Mouse (Mus musculus): ENCODE data around the gene Atp1b2. TPM values are rescaled to one million over a fixed set of nuclear protein-coding genes. Genes with fewer than 3 reads are reported as not detected.

Atp1b2 gene
- total and polyA plus RNA-seq, 3 experiments, result 0.09 TPM; not detected in 2

- in situ Hi-C loops (cut with MboI; ENCODE audit: low pct_ligation_motif_present, low pct_unique_long_range_greater_than_20kb, low sequenced_read_pairs), result no loop called here
- H3K4me2 ChIP-seq (ENCODE audit: insufficient read depth, low read depth, poor library complexity, severe bottlenecking), result no peak overlapping the region
- no peaks in the 10 kb centered on the region for H3K36me3 ChIP-seq (replicated peaks in 1 of 2; ENCODE audit: control insufficient read depth in 1 of 2, insufficient read depth in 1 of 2, low read length in 1 of 2)
- peaks cover 9 to 14% of the 10 kb centered on the region in 2 experiments for H3K4me1 ChIP-seq (ENCODE audit: control insufficient read depth in 1 of 2, insufficient read depth in 2 of 2)
- DNase-seq (ENCODE audit: extremely low read depth), result no peak
- H3K27ac ChIP-seq (ENCODE audit: insufficient read depth, low read depth), result no peak overlapping the region
- no peaks in the 10 kb centered on the region for H3K79me2 ChIP-seq (replicated peaks; ENCODE audit: control insufficient read depth, extremely low read depth, insufficient read depth, poor library complexity, severe bottlenecking)
- dilution Hi-C loops (cut with MboI; ENCODE audit: extremely low pct_ligation_motif_present, extremely low pct_unique_long_range_greater_than_20kb, low sequenced_read_pairs), result no loop called here
- no peak overlapping the region for H3K4me3 ChIP-seq (replicated peaks in 1 of 3; ENCODE audit: low read depth in 2 of 3, low read length in 2 of 3, poor library complexity in 1 of 3)
- peaks cover 74% of the 10 kb centered on the region for H3K27me3 ChIP-seq (replicated peaks)
- H3K9me3 ChIP-seq (replicated peaks; ENCODE audit: low read length), result no peaks in the 10 kb centered on the region
- no peak for TF ChIP-seq MAFK (IDR thresholded peaks at IDR 0.05; ENCODE audit: insufficient replicate concordance, low read length)
- no peak for TF ChIP-seq UBTF (IDR thresholded peaks at IDR 0.05; ENCODE audit: low read depth, low read length)
- no peak for TF ChIP-seq ETS1 (conservative IDR thresholded peaks at IDR 0.05; ENCODE audit: low read depth, low read length)
- TF ChIP-seq BHLHE40 (IDR thresholded peaks at IDR 0.05; ENCODE audit: low read depth, low read length), result no peak
- TF ChIP-seq HCFC1 (IDR thresholded peaks at IDR 0.05; ENCODE audit: low read depth, low read length), result no peak
- TF ChIP-seq ZNF384 (IDR thresholded peaks at IDR 0.05; ENCODE audit: low read depth, low read length), result no peak
- TF ChIP-seq USF2 (conservative IDR thresholded peaks at IDR 0.05; ENCODE audit: low read depth, low read length), result no peak
- TF ChIP-seq IRF4 (IDR thresholded peaks at IDR 0.05; ENCODE audit: low read depth, low read length), result no peak
- TF ChIP-seq SIN3A (IDR thresholded peaks at IDR 0.05; ENCODE audit: low read length), result no peak
- no peak for TF ChIP-seq CHD1 (IDR thresholded peaks at IDR 0.05; ENCODE audit: low read depth, low read length)
- no peak for TF ChIP-seq JUN (IDR thresholded peaks at IDR 0.05; ENCODE audit: insufficient read depth, low read depth, low read length)
- TF ChIP-seq CTCF (conservative IDR thresholded peaks at IDR 0.05 in 1 of 2, IDR thresholded peaks at IDR 0.05 in 1 of 2; ENCODE audit: low read depth in 2 of 2, low read length in 2 of 2), result no peak
- TF ChIP-seq E2F4 (IDR thresholded peaks at IDR 0.05; ENCODE audit: insufficient replicate concordance, low read depth, low read length), result no peak
- no peak overlapping the region for H3K9ac ChIP-seq (ENCODE audit: insufficient read depth, low read depth)
Observed at GRCm38 (mm10) chr11:69604347-69604746, 1.4 kb downstream of the Atp1b2 start.

- H3K9me3 ChIP-seq (replicated peaks; ENCODE audit: low read length), result no peaks in the 10 kb centered on the region
- H3K4me3 ChIP-seq (replicated peaks in 1 of 3; ENCODE audit: low read depth in 2 of 3, low read length in 2 of 3, poor library complexity in 1 of 3), result no peak overlapping the region
- no peaks in the 10 kb centered on the region for H3K36me3 ChIP-seq (replicated peaks in 1 of 2; ENCODE audit: control insufficient read depth in 1 of 2, insufficient read depth in 1 of 2, low read length in 1 of 2)
- dilution Hi-C loops (cut with MboI; ENCODE audit: extremely low pct_ligation_motif_present, extremely low pct_unique_long_range_greater_than_20kb, low sequenced_read_pairs) (no loop called here), in situ Hi-C loops (cut with MboI; ENCODE audit: low pct_ligation_motif_present, low pct_unique_long_range_greater_than_20kb, low sequenced_read_pairs) (no loop called here)
- H3K27ac ChIP-seq (ENCODE audit: insufficient read depth, low read depth), result no peak overlapping the region
- DNase-seq (ENCODE audit: extremely low read depth), result no peak
- TF ChIP-seq TBP (conservative IDR thresholded peaks at IDR 0.05; ENCODE audit: low read depth, low read length) (no peak), ELF1 (IDR thresholded peaks at IDR 0.05; ENCODE audit: low read depth, low read length) (no peak), SMC3 (IDR thresholded peaks at IDR 0.05; ENCODE audit: low read depth, low read length) (no peak), MEF2A (IDR thresholded peaks at IDR 0.05; ENCODE audit: borderline replicate concordance, low read depth, low read length) (no peak), NELFE (IDR thresholded peaks at IDR 0.05; ENCODE audit: low read depth, low read length) (no peak), SIN3A (IDR thresholded peaks at IDR 0.05; ENCODE audit: low read length) (no peak), E2F4 (IDR thresholded peaks at IDR 0.05; ENCODE audit: insufficient replicate concordance, low read depth, low read length) (no peak), ZMIZ1 (IDR thresholded peaks at IDR 0.05; ENCODE audit: low read depth, low read length) (no peak)
- no peaks in the 10 kb centered on the region for H3K79me2 ChIP-seq (replicated peaks; ENCODE audit: control insufficient read depth, extremely low read depth, insufficient read depth, poor library complexity, severe bottlenecking)
- H3K9ac ChIP-seq (ENCODE audit: insufficient read depth, low read depth), result no peak overlapping the region
- peaks cover 67% of the 10 kb centered on the region for H3K27me3 ChIP-seq (replicated peaks)
- no peak overlapping the region for H3K4me2 ChIP-seq (ENCODE audit: insufficient read depth, low read depth, poor library complexity, severe bottlenecking)
- peaks cover 9 to 14% of the 10 kb centered on the region in 2 experiments for H3K4me1 ChIP-seq (ENCODE audit: control insufficient read depth in 1 of 2, insufficient read depth in 2 of 2)
Observed at GRCm38 (mm10) chr11:69603516-69603915, 2.2 kb downstream of the Atp1b2 start.

All from CH12.LX (cell line).